Mouse (Mus musculus): Measurements from ENCODE around the gene Hfe2. TPM values are rescaled to one million over a fixed set of nuclear protein-coding genes. Genes with fewer than 3 reads are reported as not detected.

Gene Hfe2
- total RNA-seq, 1 experiment from 2014 or later: not detected

Other genes starting within 250 kb of the Hfe2 start
- gene Fcgr1, start 231.2 kb upstream of the Hfe2 start, total RNA-seq (2017): 11.6 to 16.4 TPM (median 12.6 TPM) in 3 replicates
- not detected in 3 replicates for gene BC107364, start 72.9 kb upstream of the Hfe2 start, total RNA-seq (2017)
- gene Txnip, start 32.8 kb downstream of the Hfe2 start, total RNA-seq (2017): 575 to 636 TPM (median 578 TPM) in 3 replicates
- not detected in 3 replicates for gene Gm16253, start 51.8 kb downstream of the Hfe2 start, total RNA-seq (2017)
- 75.3 to 86.8 TPM (median 84.0 TPM) in 3 replicates for gene Polr3gl, start 69.0 kb downstream of the Hfe2 start, total RNA-seq (2017)
- gene Ankrd34a, start 71.5 kb downstream of the Hfe2 start, total RNA-seq (2017): not detected in 3 replicates
- gene Lix1l, start 76.0 kb downstream of the Hfe2 start, total RNA-seq (2017): 0.68 to 0.95 TPM in 2 of 3 replicates, not detected in the other
- gene Rbm8a, start 104.8 kb downstream of the Hfe2 start, total RNA-seq (2017): 41.2 to 53.1 TPM (median 49.7 TPM) in 3 replicates
- gene Pex11b, start 110.2 kb downstream of the Hfe2 start, total RNA-seq (2017): 11.2 to 27.1 TPM (median 22.5 TPM) in 3 replicates
- gene Gm42957, start 110.3 kb downstream of the Hfe2 start, total RNA-seq (2017): 0.19 TPM in 1 of 3 replicates, not detected in the others
- gene Itga10, start 120.4 kb downstream of the Hfe2 start, total RNA-seq (2017): 0.21 to 1.2 TPM (median 0.38 TPM) in 3 replicates
- 0.21 to 0.68 TPM (median 0.38 TPM) in 3 replicates for gene Ankrd35, start 145.0 kb downstream of the Hfe2 start, total RNA-seq (2017)
- 6.2 to 29.1 TPM (median 14.9 TPM) in 3 replicates for gene Pias3, start 171.2 kb downstream of the Hfe2 start, total RNA-seq (2017)
- 0.57 to 2.7 TPM in 2 of 3 replicates, not detected in the other for gene Nudt17, start 183.4 kb downstream of the Hfe2 start, total RNA-seq (2017)
- 39.3 to 48.7 TPM (median 39.7 TPM) in 3 replicates for gene Polr3c, start 202.5 kb downstream of the Hfe2 start, total RNA-seq (2017)
- gene Rnf115, start 202.5 kb downstream of the Hfe2 start, total RNA-seq (2017): 118 to 123 TPM (median 119 TPM) in 3 replicates